Mouse (Mus musculus): ENCODE data around the gene Ccr9.

DNA sequence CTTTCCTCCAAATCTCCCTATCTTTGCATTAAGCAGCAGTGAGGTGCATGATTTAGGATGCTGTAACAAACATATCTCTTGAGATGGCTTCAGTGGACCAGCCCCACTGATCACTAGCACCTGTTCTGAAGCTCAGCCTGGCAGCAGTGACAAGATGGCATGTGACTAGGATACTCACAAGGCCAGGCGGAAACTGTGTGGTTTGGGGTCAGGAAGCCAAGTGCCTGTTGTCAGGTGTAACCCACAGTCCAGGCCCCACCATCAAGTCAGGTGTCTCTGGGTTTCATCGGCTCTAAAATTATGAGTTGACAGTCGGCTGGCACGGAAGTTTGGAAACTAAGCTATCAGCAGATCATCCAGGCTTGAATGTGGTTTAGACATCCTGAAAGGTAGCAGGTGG is 76.1 kb downstream of the Ccr9 start:
- TF ChIP-seq POLR2A (IDR thresholded peaks at IDR 0.05; ENCODE audit: borderline replicate concordance, insufficient read depth, low read length), result no peak
- no peak for TF ChIP-seq CTCF (IDR thresholded peaks at IDR 0.05; ENCODE audit: borderline replicate concordance, insufficient read depth, low read depth, low read length)

Measured in cerebellum, adult 2 months (tissue).